Mouse (Mus musculus): ENCODE results near the gene Cfd. TPM values are rescaled to one million over a fixed set of nuclear protein-coding genes. Genes with fewer than 3 reads are reported as not detected.

Gene Cfd
- total RNA-seq (2023), result not detected

DNA sequence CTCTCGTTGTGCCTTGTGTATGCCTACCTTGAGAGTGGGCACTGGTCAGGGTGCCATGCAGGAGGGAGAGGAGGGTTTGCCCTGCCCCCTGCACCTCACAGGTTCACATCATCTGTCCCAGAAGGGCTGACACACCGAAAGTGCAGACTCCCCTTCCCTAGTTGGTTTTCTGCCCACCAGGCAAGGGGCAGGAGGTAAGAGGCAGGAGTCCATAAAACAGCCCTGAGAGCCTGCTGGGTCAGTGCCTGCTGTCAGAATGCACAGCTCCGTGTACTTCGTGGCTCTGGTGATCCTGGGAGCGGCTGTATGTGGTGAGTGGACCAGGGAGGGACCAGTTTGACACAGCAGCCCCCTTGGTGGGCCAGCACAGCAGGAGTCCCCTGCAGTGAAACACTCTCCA is at the start of gene Cfd:
Cfd (plus strand) TSS at position 184 of the 400 bp plus-strand sequence.

DNA sequence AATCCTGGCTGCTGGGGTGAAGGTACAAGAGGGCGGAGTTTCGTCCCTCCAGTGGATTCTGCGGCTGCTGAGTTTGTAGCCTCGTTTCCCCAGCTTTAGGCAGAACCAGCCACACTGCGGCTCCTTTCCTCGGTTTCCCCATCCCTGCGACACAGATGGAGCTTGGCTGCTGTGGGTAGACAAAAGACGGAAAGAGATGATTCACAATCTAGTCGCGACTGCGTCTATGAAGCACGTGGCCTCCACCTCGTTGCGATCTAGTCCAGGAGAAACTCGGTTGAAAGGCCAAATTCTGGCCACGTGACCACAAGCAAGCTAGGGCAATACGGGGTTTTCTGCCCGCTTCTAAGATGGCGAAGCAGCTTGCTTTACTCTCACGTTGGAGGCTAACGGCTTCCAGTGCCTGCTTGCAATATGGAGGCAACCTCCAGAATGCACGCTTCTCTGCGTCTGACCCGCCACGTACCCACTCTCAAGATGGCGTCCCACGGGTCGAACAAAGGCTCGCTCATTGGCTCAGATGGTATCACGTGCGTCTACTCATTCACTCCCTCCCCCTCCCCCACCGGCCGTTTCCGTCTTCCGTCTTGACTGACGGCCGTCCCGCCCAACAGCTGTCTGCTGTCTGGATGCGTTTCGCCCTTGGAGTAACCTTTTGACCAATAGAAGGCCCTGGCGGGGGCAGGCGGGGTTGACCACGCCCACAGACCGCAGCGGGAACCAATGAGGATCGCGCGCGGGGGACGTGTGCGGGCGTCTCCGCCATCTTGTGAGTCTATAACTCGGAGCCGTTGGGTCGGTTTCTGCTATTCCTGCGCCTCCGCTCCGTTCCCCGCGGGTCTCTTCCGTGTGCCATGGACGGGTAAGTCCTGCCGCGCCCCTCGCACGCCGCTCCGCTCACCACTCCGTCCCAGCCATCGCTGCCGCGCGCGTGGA is 36.5 kb upstream of the Cfd start, which contains the start of gene Ptbp1:
Ptbp1 (plus strand) TSS at position 568 of the 936 bp plus-strand sequence.

DNA sequence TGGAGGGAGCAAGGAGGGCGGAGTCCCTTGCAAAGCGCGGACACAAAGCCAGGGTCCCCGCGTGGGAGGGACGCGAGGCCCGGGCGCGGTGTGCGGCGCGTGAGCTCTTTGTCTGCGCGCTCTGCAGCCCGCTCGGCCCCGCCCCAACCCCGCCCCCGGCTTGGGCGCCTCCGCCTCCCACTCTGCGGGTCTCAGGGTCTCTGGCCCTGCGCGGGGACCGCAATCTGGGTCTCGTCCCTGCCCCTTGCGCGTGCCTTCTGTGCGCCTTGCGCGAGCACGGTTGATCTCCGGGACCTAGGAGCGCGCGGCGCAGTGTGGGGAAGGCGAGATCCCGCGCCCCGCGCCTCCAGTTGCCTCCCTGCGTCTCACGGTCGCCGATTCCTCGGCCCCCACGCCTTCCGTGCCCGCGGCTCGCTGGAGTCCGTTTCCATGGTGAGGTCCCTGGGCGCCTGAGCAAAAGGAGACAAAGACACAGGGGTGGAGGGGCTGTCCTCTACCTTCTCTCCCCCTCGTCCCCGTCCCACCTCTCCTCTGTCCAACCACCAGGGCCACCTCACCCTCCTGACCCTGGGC is 16.3 kb upstream of the Cfd start, which contains the start of the genes Prtn3 and Plppr3:
Prtn3 (plus strand) TSS at position 187 of the 573 bp plus-strand sequence.
Plppr3 (minus strand) TSS at position 345 of the 573 bp plus-strand sequence.

DNA sequence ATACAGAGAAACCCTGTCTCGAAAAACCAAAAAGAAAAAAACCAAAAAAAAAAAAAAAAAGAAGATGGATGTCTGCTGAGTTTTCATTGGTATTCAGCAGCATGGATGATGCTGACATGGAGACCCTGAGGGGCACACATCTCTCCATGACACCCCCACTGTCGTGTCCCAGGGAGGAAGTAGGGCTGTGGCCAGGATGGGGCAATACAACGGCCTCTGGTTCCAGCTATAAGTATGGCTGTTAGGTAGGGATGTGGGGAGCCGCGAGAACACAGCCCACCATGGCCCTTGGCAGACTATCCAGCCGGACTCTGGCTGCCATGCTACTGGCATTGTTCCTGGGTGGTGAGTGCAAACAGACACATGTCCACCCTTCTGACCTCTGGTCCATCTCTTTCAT is 4.6 kb upstream of the Cfd start, which contains the start of gene Elane:
Elane (plus strand) TSS at position 194 of the 400 bp plus-strand sequence.

DNA sequence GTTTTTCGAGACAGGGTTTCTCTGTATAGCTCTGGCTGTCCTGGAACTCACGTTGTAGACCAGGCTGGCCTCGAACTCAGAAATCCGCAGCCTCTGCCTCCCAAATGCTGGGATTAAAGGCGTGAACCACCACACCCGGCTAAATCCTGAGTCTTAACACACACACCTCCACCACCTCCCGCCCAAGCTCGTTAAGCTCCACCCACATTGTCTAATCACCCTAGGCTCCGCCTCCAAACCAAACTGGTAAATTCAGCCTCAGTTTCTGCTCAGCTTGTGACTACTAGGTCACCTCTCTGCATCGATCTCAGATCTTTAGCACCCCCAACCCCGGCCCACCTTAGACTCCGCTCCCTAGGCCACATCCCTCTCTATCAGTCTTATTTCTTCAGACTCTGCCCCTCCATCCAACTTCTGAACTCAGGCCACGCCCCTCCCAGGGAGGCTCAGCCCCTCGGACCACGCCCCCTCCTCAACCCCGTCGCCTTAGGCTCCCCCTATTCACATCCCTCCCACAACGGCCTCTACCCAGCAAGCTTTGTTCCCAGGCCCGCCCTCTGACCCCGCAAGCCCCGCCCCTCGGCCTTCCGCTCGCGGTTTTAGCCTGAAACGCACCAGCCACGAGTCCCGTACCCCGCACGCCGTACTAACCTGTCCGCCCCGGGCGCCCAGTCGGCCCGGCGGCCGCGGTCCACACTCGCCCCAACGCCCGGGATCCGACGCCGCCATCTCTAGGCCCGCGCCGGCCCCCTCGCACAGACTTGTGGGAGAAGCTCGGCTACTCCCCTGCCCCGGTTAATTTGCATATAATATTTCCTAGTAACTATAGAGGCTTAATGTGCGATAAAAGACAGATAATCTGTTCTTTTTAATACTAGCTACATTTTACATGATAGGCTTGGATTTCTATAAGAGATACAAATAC is 17.8 kb downstream of the Cfd start, which contains the start of gene Med16:
Med16 (minus strand) TSS at position 757 of the 925 bp plus-strand sequence.

DNA sequence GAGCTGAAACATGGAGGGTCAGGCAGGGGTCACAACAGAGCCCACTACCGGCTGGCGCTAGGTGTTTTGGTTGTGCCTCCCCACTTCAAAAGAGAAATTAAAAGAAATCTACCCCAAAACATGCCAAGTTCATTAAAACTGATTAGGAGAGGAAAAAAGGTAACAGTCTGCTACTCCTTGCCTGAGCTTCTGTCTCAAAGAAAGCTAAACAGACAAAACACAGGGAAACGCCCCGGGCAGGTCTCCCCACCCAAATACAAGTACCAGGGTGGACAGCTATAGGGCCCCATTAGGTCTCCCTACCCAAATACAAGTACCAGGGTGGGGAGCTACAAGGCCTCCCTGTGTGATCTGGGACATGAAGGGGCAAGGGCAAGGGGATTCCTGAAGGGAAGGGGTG is 19.9 kb downstream of the Cfd start, which contains the start of gene Gm26602:
Gm26602 (plus strand) TSS at position 301 of the 400 bp plus-strand sequence.

DNA sequence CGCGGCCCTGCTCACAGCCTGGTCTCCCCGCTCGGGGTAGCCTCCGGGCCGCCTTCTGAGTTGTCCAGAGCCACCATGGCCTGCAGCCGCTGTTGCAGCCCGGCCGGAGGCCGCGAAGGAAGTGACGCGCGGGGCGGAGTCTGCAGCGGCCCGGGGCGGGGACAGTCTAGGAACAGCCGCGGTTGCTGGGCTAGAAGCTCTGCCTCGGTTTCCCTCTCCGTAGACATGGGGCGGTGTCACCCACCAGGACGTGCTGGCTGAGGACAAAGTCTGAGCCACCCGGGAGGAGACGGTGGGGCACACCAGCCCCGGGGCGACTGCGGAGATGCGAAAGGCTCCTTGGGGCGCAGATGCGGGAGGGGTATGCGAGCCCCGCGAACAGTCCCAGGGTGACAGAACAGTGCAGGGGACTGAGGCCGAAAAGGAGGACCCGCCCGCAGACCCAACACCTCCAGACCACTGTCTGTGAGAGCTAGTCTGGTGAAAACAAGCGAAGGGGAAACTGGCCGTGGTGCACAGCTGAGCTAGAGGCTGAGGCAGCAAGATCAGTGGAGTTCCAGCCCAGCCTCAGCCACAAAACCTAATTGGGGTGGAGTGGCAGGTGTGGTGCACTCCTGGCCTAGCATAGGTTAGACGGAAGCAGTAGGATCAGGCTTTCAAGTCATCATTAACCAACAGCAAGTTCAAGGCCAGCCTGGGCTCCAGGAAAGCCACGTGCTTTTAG is 26.3 kb downstream of the Cfd start, which contains the start of gene Kiss1r:
Kiss1r (plus strand) TSS at position 164 of the 724 bp plus-strand sequence.

DNA sequence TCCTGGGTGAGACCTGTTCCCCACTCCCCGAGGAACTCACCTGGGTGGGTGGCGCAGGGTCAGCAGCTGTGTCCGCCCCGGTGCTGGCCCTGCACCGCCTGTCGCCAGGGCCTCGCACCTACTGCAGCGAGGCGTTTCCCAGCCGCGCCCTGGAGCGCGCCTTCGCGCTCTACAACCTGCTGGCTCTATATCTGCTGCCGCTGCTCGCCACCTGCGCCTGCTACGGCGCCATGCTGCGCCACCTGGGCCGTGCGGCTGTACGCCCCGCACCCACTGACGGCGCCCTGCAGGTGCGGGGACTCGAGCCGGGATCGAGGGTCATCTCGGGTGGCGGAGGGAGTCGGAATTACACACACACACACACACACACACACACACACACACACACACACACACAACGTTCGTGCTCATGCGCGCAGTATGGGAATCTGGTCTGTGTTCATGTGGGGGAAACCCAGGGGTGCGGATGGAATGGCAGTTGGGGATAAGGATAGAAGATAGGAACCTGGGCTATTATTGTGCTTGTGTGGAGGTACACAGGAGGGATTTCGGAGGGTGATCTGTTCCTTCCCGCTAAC is 30.4 kb downstream of the Cfd start, which contains the start of gene R3hdm4:
R3hdm4 (minus strand) TSS at position 251 of the 578 bp plus-strand sequence.

DNA sequence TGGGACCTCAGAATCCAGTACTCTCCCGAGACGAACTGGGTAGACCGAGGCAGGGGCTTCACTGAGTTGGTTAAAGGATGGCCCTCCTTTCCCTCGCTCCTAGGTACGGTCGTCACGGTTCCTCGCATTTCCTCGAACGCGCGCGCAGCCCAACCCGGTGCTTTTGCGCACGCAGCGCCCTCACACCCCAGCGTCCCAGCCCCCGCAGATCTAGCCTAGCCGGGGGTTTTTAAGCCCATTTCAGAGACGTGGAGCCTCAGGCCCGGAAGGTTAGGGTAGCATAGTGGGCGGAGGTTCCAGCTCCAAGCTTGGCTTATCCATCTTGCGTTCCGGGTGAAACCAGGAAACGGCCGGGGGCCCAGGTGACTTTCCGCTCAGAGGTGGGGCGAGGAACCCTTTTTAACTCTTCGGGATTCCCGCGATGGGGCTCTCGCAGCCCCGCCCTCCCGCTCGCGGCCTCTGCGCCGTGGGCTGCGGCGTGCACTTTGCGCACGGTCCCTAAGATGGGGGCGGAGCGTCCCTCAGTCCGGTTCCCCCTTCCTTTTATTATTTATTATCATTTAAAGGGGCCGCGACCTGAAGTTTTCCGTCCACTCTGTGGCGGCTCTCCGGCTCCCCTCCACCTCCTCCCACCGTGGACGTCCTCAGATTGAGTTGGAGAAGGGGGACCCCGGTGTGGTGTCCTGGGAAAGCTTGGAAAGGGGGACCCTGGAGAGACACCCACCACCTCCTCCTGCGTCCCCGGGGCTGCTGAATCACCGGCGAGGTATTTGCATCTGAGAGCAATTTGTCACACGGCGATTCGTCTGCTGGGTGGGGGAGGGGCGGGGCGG is 36.1 kb downstream of the Cfd start, which contains the start of gene Arid3a:
Arid3a (plus strand) TSS at position 553 of the 833 bp plus-strand sequence.

Other genes starting within 250 kb of the Cfd start
- gene Odf3l2, start 245.1 kb upstream of the Cfd start, total RNA-seq (2023), result not detected
- not detected for gene Madcam1, start 226.3 kb upstream of the Cfd start, total RNA-seq (2023)
- 10 to 100 TPM; 23.9 to 26.9 TPM for gene Tpgs1, start 221.5 kb upstream of the Cfd start, total RNA-seq (2023)
- 10 to 100 TPM; 78.2 to 86.5 TPM for gene Cdc34, start 208.7 kb upstream of the Cfd start, total RNA-seq (2023)
- gene Gzmm, start 201.8 kb upstream of the Cfd start, total RNA-seq (2023), result 10 to 100 TPM; 16.9 to 17.0 TPM
- gene Bsg, start 186.4 kb upstream of the Cfd start, total RNA-seq (2023), result 100 to 1,000 TPM; 103 to 115 TPM
- gene Hcn2, start 174.2 kb upstream of the Cfd start, total RNA-seq (2023), result under 1 TPM; 0.18 to 0.23 TPM
- 10 to 100 TPM; 59.1 to 62.3 TPM for gene Polrmt, start 144.3 kb upstream of the Cfd start, total RNA-seq (2023)
- gene Fgf22, start 135.8 kb upstream of the Cfd start, total RNA-seq (2023), result not detected
- 10 to 100 TPM; 63.3 to 64.6 TPM for gene Rnf126, start 123.9 kb upstream of the Cfd start, total RNA-seq (2023)
- 1 to 10 TPM in 1 of 2 experiments, under 1 TPM in 1; 0.56 to 1.4 TPM for gene Fstl3, start 113.6 kb upstream of the Cfd start, total RNA-seq (2023)
- not detected for gene Prss57, start 99.9 kb upstream of the Cfd start, total RNA-seq (2023)
- 1 to 10 TPM; 3.0 to 4.1 TPM for gene Palm, start 97.3 kb upstream of the Cfd start, total RNA-seq (2023)
- gene Misp, start 69.9 kb upstream of the Cfd start, total RNA-seq (2023), result not detected
- 100 to 1,000 TPM; 649 to 687 TPM for gene Ptbp1, start 36.4 kb upstream of the Cfd start, total RNA-seq (2023)
- gene Prtn3, start 16.4 kb upstream of the Cfd start, total RNA-seq (2023), result not detected
- gene Plppr3, start 16.2 kb upstream of the Cfd start, total RNA-seq (2023), result not detected
- under 1 TPM in 1 of 2 experiments, not detected in 1; 0.58 TPM for gene Elane, start 4.6 kb upstream of the Cfd start, total RNA-seq (2023)
- gene Med16, start 18.1 kb downstream of the Cfd start, total RNA-seq (2023), result 10 to 100 TPM; 62.1 to 71.7 TPM
- not detected for gene Gm26602, start 20.0 kb downstream of the Cfd start, total RNA-seq (2023)
- gene Kiss1r, start 26.1 kb downstream of the Cfd start, total RNA-seq (2023), result 1 to 10 TPM in 1 of 2 experiments, under 1 TPM in 1; 0.98 to 1.2 TPM
- 100 to 1,000 TPM in 1 of 2 experiments, 10 to 100 TPM in 1; 99.7 to 103 TPM for gene R3hdm4, start 30.4 kb downstream of the Cfd start, total RNA-seq (2023)
- 10 to 100 TPM in 1 of 2 experiments, 1 to 10 TPM in 1; 9.3 to 12.5 TPM for gene Arid3a, start 36.2 kb downstream of the Cfd start, total RNA-seq (2023)
- gene Wdr18, start 69.3 kb downstream of the Cfd start, total RNA-seq (2023), result 10 to 100 TPM; 54.5 to 63.1 TPM
- gene Grin3b, start 79.9 kb downstream of the Cfd start, total RNA-seq (2023), result under 1 TPM in 1 of 2 experiments, not detected in 1; 0.89 TPM
- gene Tmem259, start 93.5 kb downstream of the Cfd start, total RNA-seq (2023), result 100 to 1,000 TPM; 152 to 155 TPM
- 100 to 1,000 TPM; 509 to 532 TPM for gene Cnn2, start 97.7 kb downstream of the Cfd start, total RNA-seq (2023)
- 10 to 100 TPM; 75.4 to 82.6 TPM for gene Abca7, start 105.6 kb downstream of the Cfd start, total RNA-seq (2023)
- gene Arhgap45, start 125.8 kb downstream of the Cfd start, total RNA-seq (2023), result 100 to 1,000 TPM; 853 to 885 TPM
- gene Polr2e, start 148.9 kb downstream of the Cfd start, total RNA-seq (2023), result 10 to 100 TPM; 71.1 to 85.2 TPM
- 100 to 1,000 TPM; 155 to 180 TPM for gene Gpx4, start 156.3 kb downstream of the Cfd start, total RNA-seq (2023)
- 10 to 100 TPM; 97.7 to 98.5 TPM for gene Sbno2, start 214.7 kb downstream of the Cfd start, total RNA-seq (2023)
- gene Stk11, start 224.9 kb downstream of the Cfd start, total RNA-seq (2023), result 100 to 1,000 TPM; 136 to 156 TPM
- gene Atp5d, start 247.8 kb downstream of the Cfd start, total RNA-seq (2023), result 100 to 1,000 TPM; 157 to 178 TPM
- gene Cbarp, start 250.0 kb downstream of the Cfd start, total RNA-seq (2023), result 10 to 100 TPM; 28.2 to 29.0 TPM